Mouse (Mus musculus): ENCODE measurements around the gene Il25.
A peak's percentile ranks its signal among the peaks of the same experiment; 100 is the strongest.
"Not testable (repeated sequence)": the region's sequence is repeated elsewhere in the genome, so short reads cannot be mapped to it uniquely, and the experiment has no call there.

The Il25 gene

DNA sequence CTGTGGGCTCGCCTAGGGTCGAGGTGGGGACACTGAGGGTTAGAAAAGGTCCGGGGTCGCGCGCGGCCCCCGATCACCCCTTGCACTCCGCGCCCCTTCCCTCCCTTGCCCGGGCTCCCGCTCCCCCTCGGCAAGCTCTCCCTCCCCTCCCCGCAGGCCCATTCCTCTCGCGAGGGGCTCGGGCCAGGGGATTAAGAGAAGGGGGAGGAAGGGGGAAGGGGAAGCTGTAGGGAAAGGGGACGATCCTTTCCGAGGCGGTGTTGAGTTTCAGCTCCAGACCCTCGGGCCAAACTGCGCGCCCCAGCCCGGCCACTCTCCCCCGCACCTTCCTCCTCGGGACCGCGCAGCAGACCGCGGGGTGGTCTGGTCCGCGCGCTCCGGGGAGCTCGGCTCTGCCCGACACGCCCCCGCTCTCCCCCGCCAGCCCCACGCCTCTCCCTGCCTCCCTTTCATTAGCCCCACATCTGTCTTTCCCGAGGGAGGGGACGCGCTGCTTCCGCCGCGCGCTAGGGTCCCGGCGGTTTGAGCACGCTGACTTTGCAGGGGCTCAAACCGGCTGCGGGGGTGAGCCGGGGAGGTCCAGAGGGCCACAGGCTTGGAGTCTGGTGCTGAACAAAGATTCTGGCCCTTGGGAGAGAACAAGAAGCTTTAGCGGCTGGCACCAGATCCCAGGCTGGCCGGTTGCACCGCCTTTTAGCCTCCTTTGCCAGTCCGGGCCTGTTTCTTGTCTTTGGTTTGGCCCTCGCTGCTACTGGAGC is 5.9 kb upstream of the Il25 start:
- peak; percentile 75 for DNase-seq (ENCODE audit: low read depth, low spot score)

DNA sequence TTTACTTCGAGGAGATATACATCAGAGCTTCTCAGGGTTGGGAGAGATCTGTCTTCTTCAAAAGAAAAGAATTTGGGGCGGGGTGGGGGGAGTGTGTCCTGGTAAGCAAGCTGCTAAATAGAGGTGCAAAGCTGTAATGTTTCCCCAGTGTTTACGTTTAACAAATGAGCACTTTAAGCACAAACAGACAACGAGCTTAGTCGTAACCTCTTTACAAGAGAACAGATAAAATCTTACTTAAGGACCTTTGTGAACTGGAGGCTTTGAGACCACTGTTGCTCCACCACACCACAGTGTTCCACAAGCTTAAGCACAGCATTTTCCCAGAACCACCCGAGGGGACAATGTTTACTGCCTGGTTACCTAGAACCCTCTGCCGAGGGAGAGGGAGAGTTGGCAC is 5.2 kb upstream of the Il25 start:
- DNase-seq (ENCODE audit: low read depth, low spot score), result no peak

DNA sequence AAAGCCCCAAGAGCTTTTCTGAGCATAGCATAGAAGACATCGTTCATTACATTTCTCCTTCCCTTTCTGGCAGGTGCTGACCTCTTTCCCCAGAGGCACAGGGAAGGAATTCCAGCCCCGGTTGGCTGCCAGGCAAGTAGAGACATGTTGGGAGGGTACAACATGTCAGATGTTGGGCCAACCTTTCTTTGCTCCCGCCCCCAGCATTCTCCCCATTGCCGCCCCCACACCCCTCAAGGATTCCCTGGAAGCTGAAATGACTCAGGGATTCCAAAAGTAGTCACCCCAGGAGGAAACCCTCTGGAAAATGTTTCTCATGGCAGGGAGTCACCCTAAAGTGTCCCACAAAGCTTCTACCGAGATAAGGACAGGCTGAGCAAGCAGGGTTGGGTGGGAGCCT is 2.7 kb upstream of the Il25 start:
- DNase-seq (ENCODE audit: low read depth, low spot score), result no peak

DNA sequence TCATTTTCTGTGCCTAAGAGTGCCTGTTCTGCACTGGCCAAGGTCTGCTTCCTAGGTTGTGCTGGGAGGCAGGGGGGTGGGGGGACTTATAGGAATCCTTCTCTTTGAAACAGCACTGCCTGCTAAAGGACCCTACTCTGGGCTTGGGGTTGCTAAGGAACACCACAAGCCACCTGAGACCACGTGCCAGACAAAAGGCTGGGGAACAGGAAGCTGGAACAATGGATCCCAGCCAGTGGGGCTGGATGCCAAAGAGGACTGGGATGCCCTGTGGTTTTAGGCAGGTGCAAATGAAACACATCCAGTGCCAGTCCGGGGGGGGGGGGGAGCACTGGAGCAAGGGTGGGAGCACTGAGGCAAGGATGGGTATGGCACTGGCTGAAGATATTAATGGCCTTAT is 2.1 kb upstream of the Il25 start:
- peak; percentile 59 for DNase-seq (ENCODE audit: low read depth, low spot score)

DNA sequence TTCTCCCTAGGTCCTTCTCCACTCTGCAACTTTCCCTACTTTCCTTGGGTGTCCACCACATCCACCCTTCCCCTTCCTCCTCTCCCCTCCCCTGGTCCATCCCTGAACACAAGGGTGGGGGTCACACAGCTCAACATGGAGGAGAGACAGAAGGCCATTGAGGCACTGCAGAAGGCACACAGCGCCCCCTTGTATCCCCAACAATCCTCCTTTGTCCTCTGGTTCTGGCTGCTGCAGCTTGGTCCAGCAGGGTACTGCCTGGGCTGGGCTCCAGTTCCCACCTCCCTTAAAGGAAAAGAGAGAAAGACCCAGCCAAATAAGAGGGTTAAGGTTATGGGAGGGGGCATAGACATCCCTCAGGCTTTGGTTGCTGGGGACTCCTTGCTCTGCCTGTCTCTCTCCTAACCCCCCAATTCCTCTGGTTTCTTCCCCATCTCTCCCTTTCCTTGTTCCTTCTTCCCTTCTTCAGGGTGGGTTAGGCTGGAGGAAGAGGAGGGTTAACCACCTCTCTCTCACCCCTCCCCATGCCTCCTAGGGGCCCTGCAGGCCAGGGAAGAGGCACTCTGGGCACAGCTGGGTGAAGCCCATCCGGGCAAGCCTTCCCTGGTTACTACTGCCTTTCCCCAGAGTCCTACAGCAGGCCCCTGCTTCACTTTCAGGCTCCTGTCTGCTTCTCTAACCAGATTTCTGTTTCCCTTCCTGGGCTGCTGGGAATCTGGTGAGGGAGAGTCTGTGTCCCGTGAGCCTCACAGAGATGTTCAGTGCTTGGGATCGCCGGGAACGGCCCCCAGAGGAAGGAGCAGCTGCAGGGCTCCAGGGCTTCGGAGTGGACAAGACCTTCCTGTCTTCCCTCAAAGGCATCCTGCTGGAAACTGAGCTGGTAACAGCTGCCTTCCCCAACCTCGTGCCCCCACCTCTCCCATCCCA is 3.7 kb downstream of the Il25 start, which contains the start of gene Cmtm5:
Gene Cmtm5, plus strand, starts transcription at position 358 of the 927 bp plus-strand sequence.
- no peak for DNase-seq (ENCODE audit: low read depth, low spot score)

DNA sequence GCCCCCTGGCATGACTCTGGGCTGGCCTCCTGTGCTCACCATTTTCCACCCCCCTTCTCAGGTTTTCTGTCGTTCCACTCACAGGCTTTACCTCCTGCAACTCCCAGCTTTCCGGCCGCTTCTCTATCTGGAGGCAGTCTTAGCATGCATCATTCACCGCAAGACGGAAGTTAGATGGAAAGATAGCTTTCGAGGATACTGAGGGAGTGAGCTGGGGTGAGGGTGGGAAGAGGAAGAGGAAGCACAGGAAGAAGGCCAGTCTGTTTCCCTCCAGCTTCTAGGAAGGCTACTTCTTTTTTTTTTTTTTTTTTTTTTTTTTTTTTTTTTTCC is 4.3 kb downstream of the Il25 start:
- no peak for DNase-seq (ENCODE audit: low read depth, low spot score)

DNA sequence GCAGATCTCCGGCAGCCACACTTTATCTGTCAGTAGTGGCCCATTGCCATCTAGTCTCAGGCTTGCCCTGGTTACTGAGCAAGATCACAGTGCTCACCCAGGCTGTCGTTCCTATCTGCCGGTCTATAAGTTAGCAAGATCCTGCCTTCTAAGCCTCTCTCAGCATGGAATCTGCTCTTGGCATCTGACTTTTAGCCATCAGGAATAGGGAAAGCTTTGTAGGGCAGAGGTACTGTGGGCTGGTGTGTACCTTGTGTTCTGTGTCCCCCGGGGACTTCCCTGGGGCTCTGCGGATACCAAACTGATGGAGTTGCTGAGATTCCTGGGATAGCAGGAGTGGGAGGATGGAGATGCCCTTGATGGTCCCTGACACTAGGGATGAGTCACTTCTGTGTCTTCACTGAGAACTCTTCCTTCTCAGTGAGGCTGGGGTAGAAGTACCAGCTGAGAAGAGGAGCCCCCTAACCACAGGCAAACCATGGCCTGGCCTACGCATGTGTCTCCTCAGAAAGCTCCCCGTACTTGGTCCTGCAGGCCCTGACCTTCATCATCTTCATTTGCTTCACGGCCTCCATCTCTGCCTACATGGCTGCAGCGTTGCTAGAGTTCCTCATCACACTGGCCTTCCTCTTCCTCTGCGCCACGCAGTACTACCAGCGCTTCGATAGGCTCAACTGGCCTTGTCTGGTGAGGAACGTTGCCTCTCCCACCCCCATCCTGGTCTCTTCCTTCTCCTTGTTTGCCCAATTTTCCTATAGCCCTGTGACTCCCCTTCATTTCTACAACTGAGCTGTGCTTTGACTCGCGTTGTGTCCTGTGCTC is 5.1 kb downstream of the Il25 start:
- DNase-seq (ENCODE audit: low read depth, low spot score), result no peak

DNA sequence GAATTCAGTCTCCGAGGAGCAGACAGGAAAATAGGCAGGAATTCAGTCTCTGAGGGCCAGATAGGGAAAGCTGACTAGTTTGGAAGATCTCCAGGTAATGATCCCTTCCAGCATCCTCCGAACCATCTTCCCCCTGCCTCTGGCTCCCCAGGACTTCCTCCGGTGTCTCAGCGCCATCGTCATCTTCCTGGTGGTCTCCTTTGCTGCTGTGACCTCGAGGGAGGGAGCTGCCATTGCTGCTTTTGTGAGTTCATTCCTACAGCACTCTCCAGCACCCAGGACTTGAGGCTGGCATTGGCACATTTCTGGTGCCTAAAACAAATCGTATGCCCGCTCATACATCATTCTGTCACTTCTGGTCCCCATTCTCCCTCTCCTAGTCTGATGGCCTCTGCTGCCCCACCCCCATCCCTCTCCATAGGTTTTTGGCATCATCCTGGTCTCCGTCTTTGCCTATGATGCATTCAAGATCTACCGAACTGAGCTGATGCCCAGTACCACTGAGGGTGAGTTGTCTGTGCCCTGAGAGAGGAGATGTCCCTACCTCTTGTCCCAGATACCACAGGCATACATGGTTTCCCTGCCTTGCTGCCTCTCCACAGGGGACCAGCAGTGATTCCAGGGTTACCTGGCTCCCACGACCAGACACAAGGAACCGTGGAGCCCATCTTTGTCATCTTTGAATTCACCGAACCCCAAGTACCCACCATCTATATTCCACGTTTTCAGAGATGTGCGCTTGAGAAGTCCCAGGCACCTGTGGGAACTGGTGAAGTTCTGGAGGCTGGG is 6.1 kb downstream of the Il25 start:
- DNase-seq (ENCODE audit: low read depth, low spot score), result no peak

DNA sequence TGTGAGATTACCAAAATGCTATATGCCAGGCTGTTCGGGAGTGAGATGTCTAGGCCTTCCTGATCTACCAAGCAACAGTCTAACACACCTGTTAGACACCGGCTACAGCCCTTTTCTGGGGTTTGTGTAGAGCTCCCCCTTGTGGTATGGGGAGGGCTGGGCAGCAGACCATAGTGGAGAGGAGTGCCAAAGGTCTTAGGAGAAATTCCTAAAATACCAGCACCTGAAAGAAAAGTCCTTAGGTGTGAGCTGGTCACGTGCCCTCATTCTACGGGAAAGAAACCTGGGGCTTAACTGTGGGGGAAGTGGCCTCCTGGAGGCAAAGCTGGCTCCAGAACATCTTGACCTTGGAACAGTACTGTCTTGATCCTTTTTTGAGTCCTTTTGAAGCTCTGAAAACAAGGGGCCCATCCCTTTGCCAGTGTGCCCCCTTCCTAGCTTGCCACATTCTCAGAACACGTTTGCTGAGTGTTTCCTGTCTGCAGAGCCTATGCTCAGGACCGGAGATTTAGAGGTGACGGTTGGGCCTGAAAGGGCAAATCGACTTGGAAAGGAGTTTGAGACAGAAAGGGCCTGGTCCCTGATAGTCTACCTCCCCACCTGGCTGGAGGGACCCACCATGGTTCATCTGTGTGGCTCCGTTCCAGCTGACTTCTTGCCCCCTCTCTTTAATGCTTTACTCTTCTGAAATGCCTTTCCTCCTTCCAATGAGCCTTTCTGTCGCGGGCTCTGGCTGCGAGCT is 7.1 kb downstream of the Il25 start:
- DNase-seq (ENCODE audit: low read depth, low spot score), result peak; percentile 93

DNA sequence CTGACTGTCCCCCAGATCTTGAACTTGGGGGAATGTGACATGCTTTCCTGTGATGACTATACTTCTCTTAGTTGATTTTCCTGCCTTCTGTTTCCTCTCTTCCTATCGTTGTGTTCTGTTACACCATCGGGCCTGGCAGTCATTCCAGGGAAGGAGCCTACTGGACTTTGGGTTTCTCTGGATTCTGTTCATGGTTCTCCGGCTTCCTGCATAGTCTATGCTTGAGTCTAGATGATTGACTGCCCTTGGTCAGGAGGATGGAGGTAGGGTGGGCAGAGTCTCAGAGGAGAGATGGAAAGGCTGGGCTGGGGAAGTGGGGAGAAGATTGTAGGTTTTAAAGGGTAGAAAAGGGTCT is 7.7 kb downstream of the Il25 start:
- no peak for DNase-seq (ENCODE audit: low read depth, low spot score)

DNA sequence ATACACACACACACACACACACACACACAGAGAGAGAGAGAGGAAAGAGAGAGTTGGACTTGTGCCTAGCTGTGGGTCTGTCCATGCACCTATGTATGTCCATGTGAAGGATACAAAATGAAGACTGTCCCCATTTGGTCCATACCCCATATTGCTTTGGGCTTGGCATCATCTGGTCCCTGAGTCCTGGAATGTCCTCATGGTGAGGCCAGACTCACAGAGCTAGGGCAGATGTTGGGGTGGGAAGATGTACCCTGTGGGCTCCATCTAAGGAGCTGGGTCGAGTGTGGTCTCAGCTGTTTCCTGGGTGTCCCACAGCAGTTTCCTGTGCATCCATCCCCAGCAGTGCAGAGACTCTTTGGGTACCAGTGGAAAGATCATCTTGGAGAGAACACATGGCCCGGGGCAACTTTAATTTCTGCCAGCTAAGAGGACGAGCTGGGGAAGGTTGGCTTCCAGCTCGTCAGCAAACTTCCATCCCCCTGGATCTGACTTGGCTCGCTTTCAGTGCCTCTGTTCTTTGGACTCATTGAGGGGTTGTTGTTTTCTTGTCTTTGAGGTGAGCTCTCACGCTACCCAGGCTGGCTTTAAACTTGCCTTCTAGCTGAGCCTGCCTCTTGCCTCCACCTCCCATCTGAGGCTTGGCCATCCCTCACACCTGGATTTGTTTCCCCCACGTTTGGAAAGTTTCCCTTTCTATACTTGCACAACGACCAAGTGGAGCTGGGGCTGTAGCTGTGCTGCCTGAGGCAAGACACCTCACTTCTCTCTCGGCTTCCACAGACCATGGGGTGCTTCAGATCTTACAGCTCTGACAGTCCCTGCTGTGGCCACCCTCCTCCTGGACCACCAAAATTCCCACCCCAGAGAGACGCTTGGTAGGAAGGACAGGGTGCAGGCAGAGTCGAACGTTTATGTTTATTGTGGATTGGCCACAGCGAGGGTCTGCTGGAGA is 8.8 kb downstream of the Il25 start:
- DNase-seq (ENCODE audit: low read depth, low spot score), result no peak

DNA sequence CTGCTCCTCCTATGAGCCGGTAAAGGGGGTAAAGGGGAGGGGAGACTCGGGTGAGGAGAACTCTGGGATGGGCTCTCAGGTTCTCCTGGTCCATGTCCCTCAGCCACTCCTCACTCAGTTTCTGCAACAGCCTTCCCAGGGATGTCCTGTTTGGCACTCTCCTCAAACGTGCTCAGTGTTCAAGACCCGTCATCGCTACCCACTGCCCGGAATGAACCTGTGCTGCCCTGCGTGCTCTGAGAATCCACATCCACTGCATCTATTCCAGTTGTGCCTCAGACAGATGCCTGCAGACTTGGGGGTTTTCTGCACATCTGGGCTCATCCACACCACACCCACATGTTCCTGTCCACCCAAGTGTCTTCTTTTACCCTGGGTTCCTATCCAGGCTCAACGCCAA is 10.0 kb downstream of the Il25 start:
- no peak for DNase-seq (ENCODE audit: low read depth, low spot score)

DNA sequence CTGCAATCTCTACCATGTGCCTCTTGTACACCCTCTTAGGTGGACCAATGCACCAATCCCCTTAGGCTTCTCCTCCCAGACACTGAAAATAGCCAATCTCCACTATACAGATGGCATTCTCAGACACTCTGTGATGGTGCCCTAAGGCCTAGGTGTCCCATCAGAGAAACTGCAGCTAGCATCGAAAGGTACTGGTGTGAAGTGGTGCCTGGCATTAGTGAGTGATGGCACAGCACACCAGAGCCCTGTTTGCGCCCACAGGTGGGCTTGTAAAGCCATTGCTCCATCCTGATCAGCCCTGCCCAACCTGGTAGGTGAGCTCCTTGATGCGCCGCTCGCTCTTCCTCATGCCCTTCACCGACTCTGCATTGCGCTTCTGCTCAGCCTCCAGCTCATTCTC is 11.5 kb downstream of the Il25 start:
- no peak for DNase-seq (ENCODE audit: low read depth, low spot score)

DNA sequence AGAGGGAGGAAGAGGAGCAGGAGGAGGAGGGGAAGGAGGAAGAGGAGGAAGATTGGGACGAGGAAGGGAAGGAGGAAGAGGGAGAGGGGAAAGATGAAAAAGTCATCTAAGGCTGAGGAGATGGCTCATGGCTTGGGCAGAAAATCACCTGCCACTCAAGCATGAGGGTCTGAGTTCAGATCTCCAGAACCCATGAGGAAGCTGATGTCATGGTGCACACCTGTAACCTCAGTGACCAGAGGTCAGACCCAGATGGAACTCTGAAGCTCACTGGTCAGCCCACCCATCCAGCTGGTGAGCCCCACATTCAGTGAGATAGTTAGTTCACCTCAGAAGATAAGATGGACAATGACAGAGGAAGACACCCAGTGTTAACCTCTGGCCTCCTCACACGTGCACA is 12.4 kb downstream of the Il25 start:
- DNase-seq (ENCODE audit: low read depth, low spot score), result no peak

DNA sequence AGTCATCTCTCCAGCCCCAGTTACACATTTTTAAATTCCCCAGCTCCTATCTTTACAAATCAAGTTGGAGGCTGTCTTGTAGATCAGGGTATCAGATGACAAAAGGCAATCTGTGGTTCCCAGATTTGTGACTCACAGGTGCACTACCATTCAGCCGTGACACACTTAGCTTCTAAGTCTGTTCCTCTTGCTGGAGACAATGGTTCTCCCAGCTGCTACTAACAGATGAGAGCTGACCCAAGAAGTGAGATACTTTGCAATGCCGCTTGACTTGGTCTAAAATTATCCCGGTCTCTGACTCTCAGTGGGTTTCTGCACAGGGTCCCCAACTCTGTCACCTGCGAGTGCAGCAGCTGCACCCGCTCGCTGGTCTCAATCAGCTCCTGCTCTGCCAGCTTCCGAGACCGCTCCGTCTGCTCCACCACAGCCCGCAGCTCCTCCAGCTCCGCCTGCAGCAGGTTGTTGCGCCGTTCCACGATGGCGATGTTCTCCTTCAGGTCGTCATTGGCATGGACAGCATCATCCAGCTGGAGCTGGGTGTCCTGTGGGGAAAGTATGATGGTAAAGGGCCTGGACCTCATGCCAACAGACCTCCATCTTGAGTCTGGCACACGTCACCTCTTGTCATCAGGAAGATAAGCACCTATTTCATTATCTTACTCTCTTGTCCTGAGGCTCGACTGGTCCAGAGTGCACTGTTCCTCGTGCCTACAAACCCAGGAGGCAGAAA is 13.6 kb downstream of the Il25 start:
- no peak for DNase-seq (ENCODE audit: low read depth, low spot score)

DNA sequence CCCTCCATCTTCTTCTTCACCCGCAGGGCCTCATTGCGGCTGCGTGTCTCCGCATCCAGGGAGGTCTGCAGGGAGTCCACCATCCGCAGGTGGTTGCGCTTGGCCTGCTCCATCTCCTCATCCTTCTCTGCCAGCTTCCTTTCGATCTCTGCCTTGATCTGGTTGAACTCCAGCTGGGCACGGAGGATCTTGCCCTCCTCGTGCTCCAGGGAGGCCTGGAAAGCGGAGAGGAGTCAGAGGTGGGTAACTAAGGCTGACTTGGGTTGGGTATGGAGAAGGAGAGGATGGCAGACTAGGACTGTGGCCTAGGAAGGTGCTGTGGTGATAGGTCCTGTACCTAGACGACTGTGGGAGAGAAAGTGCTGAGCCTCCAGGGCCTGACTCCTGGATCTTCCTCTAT is 14.5 kb downstream of the Il25 start:
- not testable (repeated sequence) for DNase-seq (ENCODE audit: low read depth, low spot score)

DNA sequence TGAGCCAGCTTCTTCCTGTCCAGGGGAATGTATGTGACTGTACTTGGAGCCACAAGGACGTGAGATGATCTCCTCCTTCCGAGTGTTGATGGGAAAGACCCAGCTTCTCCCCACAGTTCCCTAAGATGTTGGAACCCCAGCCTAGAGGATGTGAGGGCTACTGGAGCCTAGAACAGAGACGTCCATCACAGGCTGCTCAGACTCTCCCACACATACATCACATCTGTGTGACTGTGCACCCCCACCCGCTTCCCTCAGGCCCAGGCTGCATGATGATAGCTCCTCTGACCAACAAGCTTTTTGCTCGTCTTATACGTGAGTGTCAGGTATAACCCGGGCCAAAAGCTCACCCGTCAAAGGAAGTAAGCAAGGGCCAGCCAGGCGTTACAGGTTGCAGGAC is 16.3 kb downstream of the Il25 start:
- DNase-seq (ENCODE audit: low read depth, low spot score), result no peak

DNA sequence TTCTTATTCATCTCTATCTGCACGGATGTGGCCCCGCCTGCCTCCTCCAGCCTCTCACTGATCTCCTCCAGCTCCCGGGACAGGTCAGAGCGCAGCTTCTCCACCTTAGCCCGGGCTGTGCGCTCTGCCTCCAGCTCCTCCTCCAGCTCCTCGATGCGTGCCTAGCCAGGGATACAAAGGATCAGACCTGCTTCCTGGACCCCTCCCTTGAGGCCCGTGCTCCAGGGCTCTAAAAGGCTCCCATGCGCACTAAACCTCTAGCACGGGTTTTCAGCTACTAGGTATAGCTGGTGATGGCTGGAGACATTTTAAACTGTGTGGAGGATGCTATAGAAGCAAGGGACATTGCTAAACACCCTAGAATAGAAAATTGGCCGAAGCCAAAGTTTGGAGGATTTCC is 18.0 kb downstream of the Il25 start:
- DNase-seq (ENCODE audit: low read depth, low spot score), result peak; percentile 18

DNA sequence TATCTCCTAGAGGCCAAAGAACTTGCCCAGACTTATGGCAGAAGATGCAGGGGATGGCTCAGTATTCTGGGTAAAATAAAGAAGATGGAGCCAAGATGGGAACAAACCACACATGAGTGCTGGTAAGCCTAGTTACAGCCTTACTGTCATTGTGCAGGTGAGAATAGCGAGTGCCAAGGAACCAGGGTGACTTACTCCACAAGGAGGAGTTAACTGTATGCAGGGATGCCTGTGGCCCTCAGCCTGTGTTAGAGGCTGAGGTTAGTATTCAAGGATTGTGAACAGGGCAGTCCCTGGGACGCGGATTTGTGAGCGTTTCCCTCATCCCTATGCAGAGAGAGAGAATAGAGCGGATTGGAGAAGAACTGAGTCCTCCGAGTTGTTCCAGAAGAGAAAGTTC is 19.1 kb downstream of the Il25 start:
- no peak for DNase-seq (ENCODE audit: low read depth, low spot score)
